Mouse (Mus musculus) ES-Bruce4 (cell line): Measurements from ENCODE around the gene Sbf2.

Experiments
- CTCF ChIP-seq: IDR thresholded peaks from one replicate; pipeline ENCODE4 v1.8.1; 2011; ENCODE audit warnings: low read depth, low read length
- EP300 ChIP-seq: IDR thresholded peaks from 2 replicates; pipeline ENCODE4 v1.6.1; 2011; ENCODE audit warnings: low read depth, low read length; ENCODE audit not compliant: insufficient read depth
- POLR2A ChIP-seq: IDR thresholded peaks from one replicate; pipeline ENCODE4 v1.8.1; 2011; ENCODE audit warnings: low read length; ENCODE audit not compliant: insufficient read depth

- no peak for TF ChIP-seq EP300
- no peak for TF ChIP-seq POLR2A
- no peak for TF ChIP-seq CTCF
Observed at GRCm38 (mm10) chr7:110263474-110263873, 351.2 kb downstream of the Sbf2 start.
